Mouse (Mus musculus) myocyte (in vitro differentiated cells): ENCODE data around the gene Gm45233. TPM values are rescaled to one million over a fixed set of nuclear protein-coding genes. Genes with fewer than 3 reads are reported as not detected.

Experiments used
- H3K27me3 ChIP-seq: one replicate; pipeline ENCODE4 v1.6.1; 2011; ENCODE audit not compliant: control insufficient read depth, insufficient read depth, insufficient read length
- H3K36me3 ChIP-seq: one replicate; pipeline ENCODE4 v1.6.1; 2011; ENCODE audit not compliant: control insufficient read depth, insufficient read depth
- H3K4me2 ChIP-seq: one replicate; pipeline ENCODE4 v1.6.1; 2011; ENCODE audit warnings: low read depth, control low read depth
- H3K4me3 ChIP-seq: one replicate; pipeline ENCODE4 v1.5.1; 2011; ENCODE audit warnings: mild to moderate bottlenecking, control low read depth, moderate library complexity
- H3K79me2 ChIP-seq: one replicate; pipeline ENCODE4 v1.6.1; 2011; ENCODE audit not compliant: control insufficient read depth, insufficient read depth
- H3ac ChIP-seq: one replicate; pipeline ENCODE4 v1.6.1; 2011; ENCODE audit not compliant: control insufficient read depth, insufficient read length
- CEBPB ChIP-seq: IDR thresholded peaks from 2 replicates; pipeline ENCODE4 v1.6.1; 2011; ENCODE audit warnings: mild to moderate bottlenecking, moderate library complexity; ENCODE audit not compliant: poor library complexity, insufficient read depth, severe bottlenecking
- E2F4 ChIP-seq: IDR thresholded peaks from one replicate; pipeline ENCODE4 v1.6.1; 2011; ENCODE audit warnings: mild to moderate bottlenecking, control low read depth, moderate library complexity; ENCODE audit not compliant: insufficient read depth
- MAX ChIP-seq: IDR thresholded peaks from one replicate; pipeline ENCODE4 v1.6.1; 2011; ENCODE audit warnings: low read depth, mild to moderate bottlenecking, control low read depth
- MYOD1 ChIP-seq, 3 experiments: IDR thresholded peaks; one replicate each; pipeline ENCODE4 v1.6.1; 2011; ENCODE audit warnings: control low read depth in 2 of 3, low read depth in 2 of 3, mild to moderate bottlenecking in 2 of 3, moderate library complexity in 1 of 3; ENCODE audit not compliant: insufficient read length in 2 of 3, control insufficient read depth in 1 of 3
- MYOG ChIP-seq, 3 experiments: IDR thresholded peaks; one replicate each; pipeline ENCODE4 v1.6.1; 2011; ENCODE audit warnings: control low read depth in 2 of 3, low read depth in 2 of 3, mild to moderate bottlenecking in 2 of 3; ENCODE audit not compliant: insufficient read length in 2 of 3, control insufficient read depth in 1 of 3, insufficient read depth in 1 of 3
- POLR2A ChIP-seq: IDR thresholded peaks from one replicate; pipeline ENCODE4 v1.6.1; 2011; ENCODE audit warnings: low read depth, mild to moderate bottlenecking, control low read depth, moderate library complexity; ENCODE audit not compliant: insufficient read length
- POLR2AphosphoS2 ChIP-seq: IDR thresholded peaks from one replicate; pipeline ENCODE4 v1.6.1; 2011; ENCODE audit warnings: low read depth, control low read depth; ENCODE audit not compliant: insufficient read length
- REST ChIP-seq: IDR thresholded peaks from one replicate; pipeline ENCODE4 v1.6.1; 2011; ENCODE audit warnings: mild to moderate bottlenecking, control low read depth, moderate library complexity; ENCODE audit not compliant: insufficient read depth, insufficient read length
- SRF ChIP-seq: IDR thresholded peaks from one replicate; pipeline ENCODE4 v1.6.1; 2011; ENCODE audit warnings: low read depth; ENCODE audit not compliant: control insufficient read depth, insufficient read length
- TCF12 ChIP-seq: IDR thresholded peaks from one replicate; pipeline ENCODE4 v1.6.1; 2011; ENCODE audit warnings: mild to moderate bottlenecking, control low read depth; ENCODE audit not compliant: poor library complexity, insufficient read depth, severe bottlenecking
- TCF3 ChIP-seq: IDR thresholded peaks from one replicate; pipeline ENCODE4 v1.6.1; 2011; ENCODE audit warnings: low read depth, control low read depth; ENCODE audit not compliant: insufficient read length
- USF1 ChIP-seq: IDR thresholded peaks from one replicate; pipeline ENCODE4 v1.6.1; 2011; ENCODE audit warnings: low read depth, mild to moderate bottlenecking, control low read depth, moderate library complexity
- polyA plus RNA-seq: library from polyadenylated mRNA; unstranded; fragments of >200 nt; fragmentation: generic; extraction: Trizol; gene quantifications from one replicate; pipeline ENCODE4 v1.2.1, GENCODE M21; 2012; ENCODE audit warnings: missing spikeins

Gene Gm45233
- polyA plus RNA-seq, 1 experiment = 0.12 TPM

DNA sequence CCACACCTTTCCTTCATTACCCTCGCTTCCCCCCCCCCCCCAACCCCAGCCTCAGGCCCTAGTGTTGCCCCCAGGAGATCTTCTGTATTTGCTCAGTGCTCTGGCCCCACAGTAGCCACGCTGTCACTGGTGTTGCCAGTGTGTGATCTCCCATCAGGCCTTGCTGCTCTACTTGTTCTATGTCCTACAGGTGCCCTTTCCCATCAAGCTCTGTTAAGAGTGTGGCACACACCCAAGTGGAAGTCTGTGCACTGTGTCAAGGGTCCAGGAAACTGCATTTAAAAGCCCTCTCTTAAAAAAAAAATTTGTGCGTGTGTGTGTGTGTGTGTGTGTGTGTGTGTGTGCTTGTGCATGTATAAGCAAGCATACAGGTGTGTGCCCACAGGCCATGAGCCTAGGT lies 4.3 kb downstream of the Gm45233 start:
- Histone ChIP-seq H3K4me3 (no peak overlapping the region), H3K79me2 (peaks cover 11% of the 10 kb centered on the region), H3ac (no peak overlapping the region), H3K36me3 (peaks cover 3% of the 10 kb centered on the region), H3K4me2 (no peak overlapping the region), H3K27me3 (no peaks in the 10 kb centered on the region)
- TF ChIP-seq MYOG (IDR thresholded peaks at IDR 0.05; ENCODE audit: control insufficient read depth in 1 of 3, insufficient read depth in 1 of 3, insufficient read length in 2 of 3, low read depth in 2 of 3) (no peak), TCF3 (no peak), POLR2AphosphoS2 (no peak), MYOD1 (IDR thresholded peaks at IDR 0.05; ENCODE audit: control insufficient read depth in 1 of 3, insufficient read length in 2 of 3, low read depth in 2 of 3) (no peak), MAX (no peak), TCF12 (no peak), SRF (no peak)

DNA sequence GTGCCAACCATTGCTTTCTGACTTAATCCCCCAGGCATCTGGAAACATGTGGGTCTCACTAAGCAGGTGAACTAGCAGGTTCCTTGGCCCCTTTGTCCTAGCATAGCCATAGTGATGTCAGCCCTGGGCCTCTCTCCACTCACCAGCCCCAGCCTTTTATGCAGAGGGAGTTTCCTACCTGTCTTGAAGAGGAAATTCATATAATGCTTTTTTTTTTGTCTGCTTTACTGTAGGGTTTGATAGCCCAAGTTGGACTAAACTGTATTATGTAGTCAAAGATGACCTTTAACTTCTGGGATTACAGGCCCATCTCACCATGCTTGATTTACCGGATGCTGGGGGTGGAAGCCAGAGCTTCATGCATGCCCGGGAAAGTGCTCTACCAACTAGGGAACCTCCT lies 5.9 kb downstream of the Gm45233 start:
- Histone ChIP-seq H3K4me2 (no peak overlapping the region), H3K27me3 (no peaks in the 10 kb centered on the region), H3K79me2 (peaks cover 4% of the 10 kb centered on the region), H3K36me3 (peaks cover 3% of the 10 kb centered on the region), H3ac (no peak overlapping the region), H3K4me3 (no peak overlapping the region)
- TF ChIP-seq MYOG (IDR thresholded peaks at IDR 0.05; ENCODE audit: control insufficient read depth in 1 of 3, insufficient read depth in 1 of 3, insufficient read length in 2 of 3, low read depth in 2 of 3) (no peak), POLR2AphosphoS2 (no peak), TCF12 (no peak), SRF (no peak), MYOD1 (IDR thresholded peaks at IDR 0.05; ENCODE audit: control insufficient read depth in 1 of 3, insufficient read length in 2 of 3, low read depth in 2 of 3) (no peak), CEBPB (no peak), MAX (no peak), POLR2A (no peak), REST (no peak), E2F4 (no peak), USF1 (no peak), TCF3 (no peak)

DNA sequence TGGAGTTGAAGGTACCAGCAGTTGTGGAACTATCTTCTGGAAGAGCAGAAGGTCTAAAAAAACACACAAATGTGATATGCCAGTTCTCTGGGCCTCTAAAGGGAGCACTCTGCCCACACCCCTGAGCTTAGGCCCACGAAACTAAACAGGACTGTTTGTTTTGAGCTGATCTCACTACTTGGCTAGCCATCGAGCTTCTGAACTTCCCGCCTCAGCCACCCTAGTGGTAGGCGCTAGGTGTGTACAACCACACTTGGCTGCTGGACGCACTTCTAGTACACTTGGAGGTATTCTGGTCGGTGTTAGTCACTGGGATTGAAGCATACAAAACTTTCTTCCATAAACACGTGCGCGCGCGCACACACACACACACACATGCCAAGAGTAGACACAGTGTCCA lies 7.8 kb downstream of the Gm45233 start:
- Histone ChIP-seq H3K4me3 (no peak overlapping the region), H3ac (no peak overlapping the region), H3K79me2 (no peaks in the 10 kb centered on the region), H3K4me2 (no peak overlapping the region), H3K36me3 (peaks cover 3% of the 10 kb centered on the region), H3K27me3 (no peaks in the 10 kb centered on the region)
- no peak for TF ChIP-seq CEBPB
- TF ChIP-seq POLR2AphosphoS2 = no peak
- no peak for TF ChIP-seq MYOG (IDR thresholded peaks at IDR 0.05; ENCODE audit: control insufficient read depth in 1 of 3, insufficient read depth in 1 of 3, insufficient read length in 2 of 3, low read depth in 2 of 3)
- TF ChIP-seq MAX = no peak
- no peak for TF ChIP-seq POLR2A
- no peak for TF ChIP-seq TCF12
- TF ChIP-seq USF1 = no peak
- TF ChIP-seq SRF = no peak
- no peak for TF ChIP-seq REST
- TF ChIP-seq E2F4 = no peak
- TF ChIP-seq TCF3 = no peak
- no peak for TF ChIP-seq MYOD1 (IDR thresholded peaks at IDR 0.05; ENCODE audit: control insufficient read depth in 1 of 3, insufficient read length in 2 of 3, low read depth in 2 of 3)

DNA sequence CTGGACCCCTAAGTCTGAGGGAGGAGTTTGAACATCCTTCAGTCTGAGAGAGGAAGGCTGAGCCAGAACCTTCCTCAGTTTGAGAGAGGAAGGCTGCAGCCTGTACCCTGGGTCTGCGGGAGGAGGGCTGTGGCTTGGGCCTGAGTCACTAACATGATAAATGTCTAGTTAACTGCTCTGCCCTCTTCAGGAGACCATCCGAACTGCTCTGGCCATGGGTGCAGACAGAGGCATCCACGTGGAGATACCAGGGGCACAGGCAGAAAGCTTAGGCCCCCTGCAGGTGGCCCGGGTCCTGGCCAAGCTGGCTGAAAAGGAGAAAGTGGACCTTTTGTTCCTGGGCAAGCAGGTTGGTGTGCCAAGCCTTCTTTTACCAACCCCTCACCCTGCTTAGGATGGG lies 8.7 kb downstream of the Gm45233 start:
- H3K27me3 ChIP-seq = no peaks in the 10 kb centered on the region
- TF ChIP-seq POLR2AphosphoS2 (no peak), REST (no peak), POLR2A (no peak), SRF (no peak), TCF3 (no peak), MYOG (IDR thresholded peaks at IDR 0.05; ENCODE audit: control insufficient read depth in 1 of 3, insufficient read depth in 1 of 3, insufficient read length in 2 of 3, low read depth in 2 of 3) (no peak), USF1 (no peak), MAX (no peak), CEBPB (no peak), MYOD1 (IDR thresholded peaks at IDR 0.05; ENCODE audit: control insufficient read depth in 1 of 3, insufficient read length in 2 of 3, low read depth in 2 of 3) (no peak), E2F4 (no peak), TCF12 (no peak)
- no peak overlapping the region for H3K4me3 ChIP-seq
- H3K79me2 ChIP-seq = no peaks in the 10 kb centered on the region
- H3K36me3 ChIP-seq = peaks cover 3% of the 10 kb centered on the region
- H3K4me2 ChIP-seq = no peak overlapping the region
- H3ac ChIP-seq = no peak overlapping the region
